Comparison of ENCODE assay signal across 10 mouse cellular contexts in genomic region chr11:75148332-75149035, GRCm38 (mm10). TPM values are rescaled to one million over a fixed set of nuclear protein-coding genes. Genes with fewer than 3 reads are reported as not detected.
DNase-seq lines count a peak whose midpoint lies in the region; ATAC-seq lines count a peak whose summit lies in the region.
"Had no signal": no experiment of that assay in that cellular context is flagged by ENCODE, and none has a peak within 500 bp of the region (broad histone marks: within the 10 kb centered on the region; RNA-seq: fewer than 3 reads in every experiment).

No protein-coding gene starts in this region.

- H3K9ac ChIP-seq in midbrain, embryonic 11.5 days (ENCODE audit: low read length): no peak overlapping the region
- H3K9ac ChIP-seq in intestine, embryonic 16.5 days (ENCODE audit: low read depth, low read length): 0 out of 2 replicates have a peak overlapping the region, but pooled peaks have one; percentile 58
- no peak overlapping the region for H3K9ac ChIP-seq in stomach, embryonic 15.5 days

- no peaks in the 10 kb centered on the region for H3K27me3 ChIP-seq in midbrain, embryonic 10.5 days (ENCODE audit: low read depth, poor library complexity, severe bottlenecking)
- no peaks in the 10 kb centered on the region for H3K27me3 ChIP-seq in midbrain, embryonic 11.5 days (ENCODE audit: control insufficient read depth, insufficient read depth, low read length)
- H3K27me3 ChIP-seq in heart, embryonic 10.5 days (ENCODE audit: insufficient read depth, poor library complexity, severe bottlenecking): no peaks in the 10 kb centered on the region
- no peaks in the 10 kb centered on the region for H3K27me3 ChIP-seq in intestine, embryonic 16.5 days (replicated peaks; ENCODE audit: control insufficient read depth, insufficient read depth, low read length)
- no peaks in the 10 kb centered on the region for H3K27me3 ChIP-seq in stomach, embryonic 15.5 days (replicated peaks)
- H3K27me3 ChIP-seq: Patski had no signal

- no peak overlapping the region for H3K4me2 ChIP-seq in midbrain, embryonic 11.5 days
- H3K4me2 ChIP-seq in intestine, embryonic 16.5 days (ENCODE audit: low read depth, low read length): no peak overlapping the region
- H3K4me2 ChIP-seq in stomach, embryonic 15.5 days: no peak overlapping the region

- DNase-seq in midbrain, embryonic 10.5 days (ENCODE audit: low spot score): no peak
- no peak for DNase-seq in midbrain, embryonic 11.5 days (ENCODE audit: low spot score, missing footprints)
- DNase-seq in heart, embryonic 10.5 days (ENCODE audit: low spot score): no peak
- DNase-seq in ovary, adult 18-20 months (ENCODE audit: low spot score): no peak
- no peak for DNase-seq in right cerebral cortex, postnatal 4 days
- DNase-seq: cerebellum, adult 8-10 months had no signal

- H3K4me1 ChIP-seq in midbrain, embryonic 10.5 days: peaks cover 4% of the 10 kb centered on the region; the same call in 1 of the 2 replicates
- no peaks in the 10 kb centered on the region for H3K4me1 ChIP-seq in midbrain, embryonic 11.5 days (ENCODE audit: control insufficient read depth, insufficient read depth, low read length)
- H3K4me1 ChIP-seq in heart, embryonic 10.5 days: peaks cover 25% of the 10 kb centered on the region
- peaks cover 25% of the 10 kb centered on the region for H3K4me1 ChIP-seq in intestine, embryonic 16.5 days (ENCODE audit: control insufficient read depth, insufficient read depth, low read length)
- peaks cover 23% of the 10 kb centered on the region for H3K4me1 ChIP-seq in stomach, embryonic 15.5 days

- H3K27ac ChIP-seq in midbrain, embryonic 10.5 days (replicated peaks): 0 out of 2 replicates have a peak overlapping the region, but pooled peaks have one; percentile 19
- H3K27ac ChIP-seq in midbrain, embryonic 11.5 days (ENCODE audit: low read depth, low read length): no peak overlapping the region
- H3K27ac ChIP-seq in heart, embryonic 10.5 days: peak overlapping the region; percentile 84
- peak overlapping the region; percentile 94 for H3K27ac ChIP-seq in intestine, embryonic 16.5 days (ENCODE audit: low read length)
- H3K27ac ChIP-seq in stomach, embryonic 15.5 days: peak overlapping the region; percentile 91
- H3K27ac ChIP-seq: macrophage had no signal

- 91% methylated on average over 9 of the region's 11 CpGs for WGBS in midbrain, embryonic 10.5 days
- 93% methylated on average over 11 of the region's 11 CpGs for WGBS in midbrain, embryonic 11.5 days
- WGBS in heart, embryonic 10.5 days: 72% methylated on average over 11 of the region's 11 CpGs
- WGBS in intestine, embryonic 16.5 days: 83% methylated on average over 10 of the region's 11 CpGs
- WGBS in stomach, embryonic 15.5 days: 80% methylated on average over 9 of the region's 11 CpGs

- H3K36me3 ChIP-seq in midbrain, embryonic 10.5 days: peaks cover 71% of the 10 kb centered on the region
- H3K36me3 ChIP-seq in midbrain, embryonic 11.5 days (ENCODE audit: control insufficient read depth, insufficient read depth, low read length): no peaks in the 10 kb centered on the region; the same call in 1 of the 2 replicates
- H3K36me3 ChIP-seq in heart, embryonic 10.5 days: peaks cover 45% of the 10 kb centered on the region
- no peaks in the 10 kb centered on the region for H3K36me3 ChIP-seq in intestine, embryonic 16.5 days (ENCODE audit: control insufficient read depth, insufficient read depth, low read length)
- peaks cover 14% of the 10 kb centered on the region; the same call in 1 of the 2 replicates for H3K36me3 ChIP-seq in stomach, embryonic 15.5 days

- no peaks in the 10 kb centered on the region for H3K9me3 ChIP-seq in midbrain, embryonic 10.5 days (replicated peaks)
- H3K9me3 ChIP-seq in midbrain, embryonic 11.5 days (ENCODE audit: control insufficient read depth, low read length): no peaks in the 10 kb centered on the region
- H3K9me3 ChIP-seq in heart, embryonic 10.5 days: no peaks in the 10 kb centered on the region
- no peaks in the 10 kb centered on the region for H3K9me3 ChIP-seq in intestine, embryonic 16.5 days (ENCODE audit: control insufficient read depth, low read length)
- no peaks in the 10 kb centered on the region for H3K9me3 ChIP-seq in stomach, embryonic 15.5 days

- no peak for ATAC-seq in midbrain, embryonic 11.5 days (ENCODE audit: low FRiP score)
- peak; percentile 27 for ATAC-seq in intestine, embryonic 16.5 days
- no peak; the same call in 1 of the 2 replicates for ATAC-seq in stomach, embryonic 15.5 days (ENCODE audit: insufficient read depth, low FRiP score, low read depth)
- ATAC-seq: Patski had no signal

- no peak overlapping the region for H3K4me3 ChIP-seq in midbrain, embryonic 10.5 days
- no peak overlapping the region for H3K4me3 ChIP-seq in midbrain, embryonic 11.5 days (ENCODE audit: low read depth, low read length)
- H3K4me3 ChIP-seq in heart, embryonic 10.5 days: no peak overlapping the region
- no peak overlapping the region for H3K4me3 ChIP-seq in intestine, embryonic 16.5 days (ENCODE audit: low read length)
- H3K4me3 ChIP-seq in stomach, embryonic 15.5 days (replicated peaks): no peak overlapping the region

RNA-seq across cellular contexts. Expression of gene Hic1, which starts 20.8 kb away (rescaled TPM):
- 0.32 and 0.57 TPM in 2 replicates for polyA plus RNA-seq in midbrain, embryonic 10.5 days (2016; fragmentation: Nextera tagmentation; extraction: Ambion mirVana)
- 0.34 and 0.57 TPM in 2 replicates for polyA plus RNA-seq in midbrain, embryonic 11.5 days (2014; fragmentation: Nextera tagmentation; extraction: Ambion mirVana)
- 1.9 and 2.1 TPM in 2 replicates for polyA plus RNA-seq in heart, embryonic 10.5 days (2016; fragmentation: Nextera tagmentation; extraction: Ambion mirVana)
- polyA plus RNA-seq in intestine, embryonic 16.5 days (2015; fragmentation: Nextera tagmentation; extraction: Ambion mirVana): 7.1 and 8.6 TPM in 2 replicates
- 25.3 and 28.0 TPM in 2 replicates for polyA plus RNA-seq in stomach, embryonic 15.5 days (2015; fragmentation: Nextera tagmentation; extraction: Ambion mirVana)
- polyA plus RNA-seq: macrophage had no signal

RNA-seq across cellular contexts. Expression of gene Ovca2, which starts 30.2 kb away (rescaled TPM):
- 33.5 and 37.6 TPM in 2 replicates for polyA plus RNA-seq in midbrain, embryonic 10.5 days (2016; fragmentation: Nextera tagmentation; extraction: Ambion mirVana)
- polyA plus RNA-seq in midbrain, embryonic 11.5 days (2014; fragmentation: Nextera tagmentation; extraction: Ambion mirVana): 28.5 and 29.8 TPM in 2 replicates
- polyA plus RNA-seq in heart, embryonic 10.5 days (2016; fragmentation: Nextera tagmentation; extraction: Ambion mirVana): 24.0 and 29.0 TPM in 2 replicates
- polyA plus RNA-seq in intestine, embryonic 16.5 days (2015; fragmentation: Nextera tagmentation; extraction: Ambion mirVana): 18.7 and 23.9 TPM in 2 replicates
- 21.0 and 22.2 TPM in 2 replicates for polyA plus RNA-seq in stomach, embryonic 15.5 days (2015; fragmentation: Nextera tagmentation; extraction: Ambion mirVana)

RNA-seq across cellular contexts. Expression of gene Dph1, which starts 42.6 kb away (rescaled TPM):
- polyA plus RNA-seq in midbrain, embryonic 10.5 days (2016; fragmentation: Nextera tagmentation; extraction: Ambion mirVana): 25.4 and 27.3 TPM in 2 replicates
- polyA plus RNA-seq in midbrain, embryonic 11.5 days (2014; fragmentation: Nextera tagmentation; extraction: Ambion mirVana): 15.3 and 17.3 TPM in 2 replicates
- polyA plus RNA-seq in heart, embryonic 10.5 days (2016; fragmentation: Nextera tagmentation; extraction: Ambion mirVana): 26.8 and 28.0 TPM in 2 replicates
- 20.3 and 22.7 TPM in 2 replicates for polyA plus RNA-seq in intestine, embryonic 16.5 days (2015; fragmentation: Nextera tagmentation; extraction: Ambion mirVana)
- 18.4 and 21.3 TPM in 2 replicates for polyA plus RNA-seq in stomach, embryonic 15.5 days (2015; fragmentation: Nextera tagmentation; extraction: Ambion mirVana)

RNA-seq across cellular contexts. Expression of gene Rtn4rl1, which starts 45.1 kb away (rescaled TPM):
- 2.3 and 3.0 TPM in 2 replicates for polyA plus RNA-seq in midbrain, embryonic 10.5 days (2016; fragmentation: Nextera tagmentation; extraction: Ambion mirVana)
- 4.6 TPM in 2 replicates for polyA plus RNA-seq in midbrain, embryonic 11.5 days (2014; fragmentation: Nextera tagmentation; extraction: Ambion mirVana)
- 9.7 and 16.6 TPM in 2 replicates for polyA plus RNA-seq in heart, embryonic 10.5 days (2016; fragmentation: Nextera tagmentation; extraction: Ambion mirVana)
- polyA plus RNA-seq in intestine, embryonic 16.5 days (2015; fragmentation: Nextera tagmentation; extraction: Ambion mirVana): 1.5 and 1.6 TPM in 2 replicates
- 2.2 and 2.3 TPM in 2 replicates for polyA plus RNA-seq in stomach, embryonic 15.5 days (2015; fragmentation: Nextera tagmentation; extraction: Ambion mirVana)
